Mouse (Mus musculus) E14TG2a.4 (cell line): Measurements from ENCODE around the gene Micu2.

ENCODE experiments used
- H3K27me3 ChIP-seq: 2 replicates; pipeline ENCODE4 v1.6.1; 2014; ENCODE audit warnings: low read length, control low read depth; ENCODE audit not compliant: insufficient read depth
- H3K36me3 ChIP-seq: 2 replicates; pipeline ENCODE4 v1.6.1; 2014; ENCODE audit warnings: low read length, control low read depth; ENCODE audit not compliant: insufficient read depth
- H3K4me1 ChIP-seq: replicated peaks from 2 replicates; pipeline ENCODE4 v1.6.1; 2014; ENCODE audit warnings: low read depth, low read length, control low read depth
- H3K4me3 ChIP-seq: replicated peaks from 2 replicates; pipeline ENCODE4 v1.5.1; 2014; ENCODE audit warnings: mild to moderate bottlenecking, low read length
- H3K9me3 ChIP-seq: 2 replicates; pipeline ENCODE4 v1.6.1; 2014; ENCODE audit warnings: low read length, control low read depth
- CTCF ChIP-seq: conservative IDR thresholded peaks from 2 replicates; pipeline ENCODE4 v1.5.1; 2014; ENCODE audit warnings: low read length
- NANOG ChIP-seq: IDR thresholded peaks from 2 replicates; pipeline ENCODE4 v1.6.1; 2014; ENCODE audit warnings: borderline replicate concordance, low read length, mixed read lengths
- POU5F1 ChIP-seq: IDR thresholded peaks from 2 replicates; pipeline ENCODE4 v1.6.1; 2014; ENCODE audit warnings: low read length, borderline replicate concordance

Micu2 gene

GRCm38 (mm10) chr14:57978144-57978543 is 20.9 kb downstream of the Micu2 start:
- H3K36me3 ChIP-seq, result no peaks in the 10 kb centered on the region
- H3K4me3 ChIP-seq, result no peak overlapping the region
- peaks cover 8% of the 10 kb centered on the region for H3K4me1 ChIP-seq
- H3K27me3 ChIP-seq, result no peaks in the 10 kb centered on the region
- TF ChIP-seq CTCF (no peak), POU5F1 (no peak), NANOG (no peak)
- no peaks in the 10 kb centered on the region for H3K9me3 ChIP-seq

DNA sequence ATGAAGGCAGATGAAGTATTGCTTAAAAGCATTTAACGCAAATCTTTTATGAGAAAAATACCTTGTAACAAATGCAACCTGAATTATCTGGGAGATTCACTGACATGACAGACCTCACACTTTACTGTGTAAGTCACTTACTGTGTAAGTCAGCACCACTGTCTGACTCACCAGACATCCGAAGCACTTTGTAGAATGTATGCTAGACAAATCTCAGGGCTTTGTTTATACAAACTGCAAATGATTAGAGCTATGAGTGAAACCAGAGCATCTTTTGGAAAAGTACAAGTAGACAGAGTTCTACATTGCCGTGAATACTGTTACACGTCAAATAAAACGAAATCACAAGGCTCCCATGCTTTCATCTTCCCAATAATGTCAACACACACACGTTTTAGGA is 23.4 kb downstream of the Micu2 start:
- H3K4me1 ChIP-seq, result peaks cover 4% of the 10 kb centered on the region
- no peaks in the 10 kb centered on the region for H3K36me3 ChIP-seq
- no peak for TF ChIP-seq NANOG
- no peak for TF ChIP-seq POU5F1
- no peak for TF ChIP-seq CTCF
- H3K9me3 ChIP-seq, result no peaks in the 10 kb centered on the region
- no peak overlapping the region for H3K4me3 ChIP-seq
- no peaks in the 10 kb centered on the region for H3K27me3 ChIP-seq

GRCm38 (mm10) chr14:57971986-57972525 is 27.0 kb downstream of the Micu2 start:
- Histone ChIP-seq H3K27me3 (no peaks in the 10 kb centered on the region), H3K9me3 (no peaks in the 10 kb centered on the region), H3K36me3 (peaks cover 22% of the 10 kb centered on the region), H3K4me3 (no peak overlapping the region), H3K4me1 (peaks cover 4% of the 10 kb centered on the region)
- TF ChIP-seq NANOG, result no peak

- TF ChIP-seq CTCF (no peak), POU5F1 (no peak), NANOG (no peak)
- no peaks in the 10 kb centered on the region for H3K9me3 ChIP-seq
- no peak overlapping the region for H3K4me3 ChIP-seq
- no peaks in the 10 kb centered on the region for H3K27me3 ChIP-seq
- H3K36me3 ChIP-seq, result peaks cover 22% of the 10 kb centered on the region
- peaks cover 4% of the 10 kb centered on the region for H3K4me1 ChIP-seq
Measured at GRCm38 (mm10) chr14:57968873-57969272, 30.2 kb downstream of the Micu2 start.

DNA sequence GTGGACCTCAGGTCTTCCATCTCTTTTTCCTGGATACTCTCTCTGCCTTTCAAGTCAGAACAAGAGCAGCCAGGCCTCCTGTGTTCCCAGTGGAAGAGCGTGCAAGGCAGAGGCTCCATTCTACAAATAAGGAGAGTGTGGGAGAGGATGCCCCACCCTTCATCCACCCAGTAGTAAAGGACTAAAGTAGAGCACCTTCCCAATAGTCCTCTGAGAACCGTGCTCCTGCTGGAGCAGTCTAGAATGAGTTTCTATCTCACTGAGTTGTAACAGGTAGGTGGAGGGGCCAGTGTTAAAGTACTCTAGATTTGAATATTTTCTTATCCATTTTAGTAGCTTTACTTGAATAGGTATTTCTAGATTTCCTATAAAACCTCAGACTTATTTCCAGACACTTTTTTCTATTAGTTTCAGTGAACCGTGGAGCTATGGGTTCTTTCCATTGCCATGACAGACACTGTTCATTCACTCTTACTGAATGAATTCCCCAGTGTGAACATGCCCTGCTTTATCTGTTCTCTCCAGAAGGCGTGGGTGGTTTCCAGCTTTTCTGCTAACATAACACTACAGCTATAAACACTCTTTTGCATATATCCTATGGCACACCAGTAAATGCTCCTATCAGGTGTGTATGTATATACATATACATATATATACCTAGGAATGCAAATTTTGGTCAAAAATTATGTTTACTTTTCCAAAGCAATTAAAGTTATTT is 31.8 kb downstream of the Micu2 start:
- TF ChIP-seq POU5F1 (no peak), NANOG (no peak), CTCF (no peak)

DNA sequence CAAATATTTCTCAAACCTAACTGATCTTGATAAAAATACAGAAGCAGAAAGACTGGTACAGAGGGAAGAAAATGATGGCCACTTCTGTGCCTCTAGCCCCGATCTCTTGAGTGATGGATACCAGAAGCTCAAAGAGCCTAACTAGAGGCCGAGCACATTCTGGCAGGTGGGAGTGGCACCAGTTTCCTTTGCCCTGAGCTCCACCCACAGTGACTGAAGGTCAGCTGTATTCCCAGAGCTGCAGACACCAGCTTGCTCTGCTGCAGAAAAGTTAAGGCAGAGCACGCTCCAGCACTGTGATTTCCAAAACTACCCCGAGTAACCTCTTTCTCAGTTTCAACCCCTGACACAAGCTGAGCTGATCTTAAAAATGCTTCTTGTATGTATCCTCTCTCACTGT is 37.2 kb downstream of the Micu2 start:
- H3K4me3 ChIP-seq, result no peak overlapping the region
- no peaks in the 10 kb centered on the region for H3K36me3 ChIP-seq
- TF ChIP-seq NANOG (no peak), CTCF (no peak), POU5F1 (no peak)
- H3K4me1 ChIP-seq, result peaks cover 17% of the 10 kb centered on the region
- H3K9me3 ChIP-seq, result no peaks in the 10 kb centered on the region
- no peaks in the 10 kb centered on the region for H3K27me3 ChIP-seq

More for the DNA sequence above, 31.8 kb downstream of the Micu2 start:
- Histone ChIP-seq H3K27me3 (no peaks in the 10 kb centered on the region), H3K9me3 (no peaks in the 10 kb centered on the region), H3K4me3 (no peak overlapping the region), H3K4me1 (peaks cover 8% of the 10 kb centered on the region), H3K36me3 (peaks cover 22% of the 10 kb centered on the region)

- no peaks in the 10 kb centered on the region for H3K27me3 ChIP-seq
- H3K4me1 ChIP-seq, result 0 out of 2 replicates have a peak, but pooled peaks cover 5% of the 10 kb centered on the region
- H3K4me3 ChIP-seq, result no peak overlapping the region
- TF ChIP-seq CTCF (peak; percentile 37), POU5F1 (no peak), NANOG (no peak)
- peaks cover 21% of the 10 kb centered on the region for H3K36me3 ChIP-seq
- H3K9me3 ChIP-seq, result no peaks in the 10 kb centered on the region
Measured at GRCm38 (mm10) chr14:57951089-57951488, 48.0 kb downstream of the Micu2 start.

- no peaks in the 10 kb centered on the region for H3K4me1 ChIP-seq
- no peaks in the 10 kb centered on the region for H3K27me3 ChIP-seq
- H3K4me3 ChIP-seq, result no peak overlapping the region
- TF ChIP-seq NANOG, result no peak
- H3K36me3 ChIP-seq, result peaks cover 41% of the 10 kb centered on the region
- no peaks in the 10 kb centered on the region for H3K9me3 ChIP-seq
Measured at GRCm38 (mm10) chr14:57945834-57946233, 53.2 kb downstream of the Micu2 start.

DNA sequence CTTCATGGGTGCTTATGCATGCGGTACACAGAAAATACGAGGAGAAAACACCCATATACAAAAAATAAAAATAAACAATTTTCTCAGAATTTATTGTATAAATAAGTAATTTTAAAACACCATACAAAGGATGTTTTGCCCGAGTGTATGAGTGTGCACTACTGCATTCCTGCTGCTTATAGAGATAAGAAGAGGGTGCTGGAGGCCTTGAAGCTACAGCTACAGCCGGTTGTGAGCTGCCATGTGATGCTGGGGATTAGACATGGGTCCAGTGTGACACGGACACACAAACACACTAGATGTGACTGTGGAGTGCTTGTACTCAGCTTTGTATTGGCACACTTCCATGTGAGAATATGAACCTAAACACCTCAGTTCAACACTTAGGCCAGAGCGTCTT is 61.8 kb downstream of the Micu2 start:
- 0 out of 2 replicates have a peak, but pooled peaks cover 3% of the 10 kb centered on the region for H3K4me1 ChIP-seq
- H3K36me3 ChIP-seq, result peaks cover 11% of the 10 kb centered on the region
- H3K9me3 ChIP-seq, result no peaks in the 10 kb centered on the region
- H3K27me3 ChIP-seq, result no peaks in the 10 kb centered on the region
- no peak overlapping the region for H3K4me3 ChIP-seq
- TF ChIP-seq NANOG (no peak), POU5F1 (no peak), CTCF (no peak)
